Mouse (Mus musculus) thymus, adult 2 months (tissue): ENCODE results near the gene Cd7.

Experiments
- CTCF ChIP-seq: fragments of 200-500 bp; IDR thresholded peaks from 2 replicates; pipeline ENCODE4 v1.5.1; 2012; ENCODE audit warnings: mild to moderate bottlenecking, control low read depth, low read length, moderate library complexity, borderline replicate concordance; ENCODE audit not compliant: control insufficient read depth, poor library complexity, insufficient read depth; ENCODE audit errors: extremely low read depth
- POLR2A ChIP-seq: fragments of 200-500 bp; IDR thresholded peaks from 2 replicates; pipeline ENCODE4 v1.6.1; 2012; ENCODE audit warnings: mild to moderate bottlenecking, low read length, control low read depth, moderate library complexity; ENCODE audit not compliant: control insufficient read depth, poor library complexity, insufficient read depth; ENCODE audit errors: extremely low read depth

DNA sequence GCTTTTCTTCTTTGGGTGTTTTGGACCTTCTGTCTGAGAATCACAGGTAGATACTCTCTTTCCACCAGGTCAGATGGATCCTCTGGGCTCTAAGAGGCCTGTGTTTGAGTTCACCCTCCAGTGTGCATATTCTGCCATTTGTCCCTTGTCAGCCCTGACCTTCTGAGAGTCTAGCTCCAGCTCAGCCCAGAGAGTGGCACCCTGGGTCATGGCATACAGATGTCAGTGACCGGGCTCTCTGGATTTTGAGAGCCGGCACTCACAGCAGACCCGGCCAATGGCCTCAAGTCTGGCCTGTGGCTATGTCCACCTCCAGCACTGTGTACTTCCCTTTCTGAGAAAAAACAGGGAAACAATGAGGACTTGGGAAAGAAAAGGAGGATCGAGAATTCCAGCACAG, 20.3 kb upstream of the Cd7 start:
- TF ChIP-seq CTCF: no peak
- TF ChIP-seq POLR2A: no peak
